Mouse (Mus musculus) myocyte (in vitro differentiated cells): ENCODE measurements around the gene Gm42906. TPM values are rescaled to one million over a fixed set of nuclear protein-coding genes. Genes with fewer than 3 reads are reported as not detected.
A peak's percentile ranks its signal among the peaks of the same experiment; 100 is the strongest.

ENCODE experiments used
- H3K27me3 ChIP-seq: one replicate; pipeline ENCODE4 v1.6.1; 2011; ENCODE audit not compliant: control insufficient read depth, insufficient read depth, insufficient read length
- H3K36me3 ChIP-seq: one replicate; pipeline ENCODE4 v1.6.1; 2011; ENCODE audit not compliant: control insufficient read depth, insufficient read depth
- H3K4me2 ChIP-seq: one replicate; pipeline ENCODE4 v1.6.1; 2011; ENCODE audit warnings: low read depth, control low read depth
- H3K4me3 ChIP-seq: one replicate; pipeline ENCODE4 v1.5.1; 2011; ENCODE audit warnings: mild to moderate bottlenecking, control low read depth, moderate library complexity
- H3K79me2 ChIP-seq: one replicate; pipeline ENCODE4 v1.6.1; 2011; ENCODE audit not compliant: control insufficient read depth, insufficient read depth
- H3ac ChIP-seq: one replicate; pipeline ENCODE4 v1.6.1; 2011; ENCODE audit not compliant: control insufficient read depth, insufficient read length
- CEBPB ChIP-seq: IDR thresholded peaks from 2 replicates; pipeline ENCODE4 v1.6.1; 2011; ENCODE audit warnings: mild to moderate bottlenecking, moderate library complexity; ENCODE audit not compliant: poor library complexity, insufficient read depth, severe bottlenecking
- E2F4 ChIP-seq: IDR thresholded peaks from one replicate; pipeline ENCODE4 v1.6.1; 2011; ENCODE audit warnings: mild to moderate bottlenecking, control low read depth, moderate library complexity; ENCODE audit not compliant: insufficient read depth
- MAX ChIP-seq: IDR thresholded peaks from one replicate; pipeline ENCODE4 v1.6.1; 2011; ENCODE audit warnings: low read depth, mild to moderate bottlenecking, control low read depth
- MYOD1 ChIP-seq, 3 experiments: IDR thresholded peaks; one replicate each; pipeline ENCODE4 v1.6.1; 2011; ENCODE audit warnings: control low read depth in 2 of 3, low read depth in 2 of 3, mild to moderate bottlenecking in 2 of 3, moderate library complexity in 1 of 3; ENCODE audit not compliant: insufficient read length in 2 of 3, control insufficient read depth in 1 of 3
- MYOG ChIP-seq, 3 experiments: IDR thresholded peaks; one replicate each; pipeline ENCODE4 v1.6.1; 2011; ENCODE audit warnings: control low read depth in 2 of 3, low read depth in 2 of 3, mild to moderate bottlenecking in 2 of 3; ENCODE audit not compliant: insufficient read length in 2 of 3, control insufficient read depth in 1 of 3, insufficient read depth in 1 of 3
- POLR2A ChIP-seq: IDR thresholded peaks from one replicate; pipeline ENCODE4 v1.6.1; 2011; ENCODE audit warnings: low read depth, mild to moderate bottlenecking, control low read depth, moderate library complexity; ENCODE audit not compliant: insufficient read length
- POLR2AphosphoS2 ChIP-seq: IDR thresholded peaks from one replicate; pipeline ENCODE4 v1.6.1; 2011; ENCODE audit warnings: low read depth, control low read depth; ENCODE audit not compliant: insufficient read length
- REST ChIP-seq: IDR thresholded peaks from one replicate; pipeline ENCODE4 v1.6.1; 2011; ENCODE audit warnings: mild to moderate bottlenecking, control low read depth, moderate library complexity; ENCODE audit not compliant: insufficient read depth, insufficient read length
- SRF ChIP-seq: IDR thresholded peaks from one replicate; pipeline ENCODE4 v1.6.1; 2011; ENCODE audit warnings: low read depth; ENCODE audit not compliant: control insufficient read depth, insufficient read length
- TCF12 ChIP-seq: IDR thresholded peaks from one replicate; pipeline ENCODE4 v1.6.1; 2011; ENCODE audit warnings: mild to moderate bottlenecking, control low read depth; ENCODE audit not compliant: poor library complexity, insufficient read depth, severe bottlenecking
- TCF3 ChIP-seq: IDR thresholded peaks from one replicate; pipeline ENCODE4 v1.6.1; 2011; ENCODE audit warnings: low read depth, control low read depth; ENCODE audit not compliant: insufficient read length
- USF1 ChIP-seq: IDR thresholded peaks from one replicate; pipeline ENCODE4 v1.6.1; 2011; ENCODE audit warnings: low read depth, mild to moderate bottlenecking, control low read depth, moderate library complexity
- polyA plus RNA-seq: library from polyadenylated mRNA; unstranded; fragments of >200 nt; fragmentation: generic; extraction: Trizol; gene quantifications from one replicate; pipeline ENCODE4 v1.2.1, GENCODE M21; 2012; ENCODE audit warnings: missing spikeins

Gene Gm42906
- polyA plus RNA-seq, 1 experiment = not detected

DNA sequence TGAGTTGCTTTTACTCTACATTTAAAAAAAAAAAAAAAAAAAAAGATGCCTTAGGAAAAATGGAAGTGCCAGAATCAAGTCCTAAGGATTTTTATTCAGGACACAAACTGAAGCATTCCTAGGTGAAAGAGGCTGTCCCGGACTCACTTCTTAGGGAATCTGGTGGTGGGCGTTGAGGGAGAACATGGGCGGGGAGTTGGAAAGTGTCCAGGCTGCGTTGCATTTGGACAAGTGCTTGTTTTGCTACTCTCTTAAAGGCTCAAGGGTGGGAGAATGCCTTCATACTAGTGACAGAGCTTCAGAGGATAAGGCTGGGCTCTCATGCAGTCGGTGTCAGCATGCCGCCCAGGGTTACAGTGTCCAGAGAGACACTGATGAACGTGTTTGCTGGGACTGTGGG, 6.1 kb downstream of the Gm42906 start:
- TF ChIP-seq TCF3 = no peak
- no peak for TF ChIP-seq E2F4
- no peak for TF ChIP-seq MYOD1 (IDR thresholded peaks at IDR 0.05; ENCODE audit: control insufficient read depth in 1 of 3, insufficient read length in 2 of 3, low read depth in 2 of 3)
- TF ChIP-seq MAX = no peak
- TF ChIP-seq MYOG (IDR thresholded peaks at IDR 0.05; ENCODE audit: control insufficient read depth in 1 of 3, insufficient read depth in 1 of 3, insufficient read length in 2 of 3, low read depth in 2 of 3) = no peak
- no peak for TF ChIP-seq CEBPB
- TF ChIP-seq REST = no peak
- TF ChIP-seq TCF12 = no peak
- no peak for TF ChIP-seq POLR2AphosphoS2
- TF ChIP-seq USF1 = no peak
- no peak for TF ChIP-seq POLR2A
- TF ChIP-seq SRF = no peak
- no peak overlapping the region for H3K4me3 ChIP-seq
- no peaks in the 10 kb centered on the region for H3K79me2 ChIP-seq
- no peaks in the 10 kb centered on the region for H3K27me3 ChIP-seq
- H3ac ChIP-seq = no peak overlapping the region
- H3K4me2 ChIP-seq = no peak overlapping the region
- no peaks in the 10 kb centered on the region for H3K36me3 ChIP-seq

DNA sequence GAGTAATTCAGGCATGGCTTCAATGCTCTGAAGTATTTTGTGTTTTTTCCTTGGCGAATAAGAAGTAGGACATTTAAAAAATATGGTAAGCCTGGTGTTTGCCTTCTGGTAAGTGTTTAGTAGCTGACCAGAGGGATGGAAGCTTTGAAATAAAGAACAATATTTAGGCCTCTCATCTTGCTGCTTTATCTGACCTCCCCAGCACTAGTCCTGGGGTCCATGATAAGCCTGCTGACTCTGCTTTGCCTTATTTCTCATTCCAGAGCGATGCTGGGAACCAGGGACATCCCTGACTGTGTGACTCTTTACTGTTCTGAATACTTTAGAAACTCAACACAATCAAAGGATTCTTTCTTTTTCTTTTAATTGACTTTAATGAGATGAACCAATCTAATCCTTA, 9.4 kb downstream of the Gm42906 start:
- no peaks in the 10 kb centered on the region for H3K36me3 ChIP-seq
- no peaks in the 10 kb centered on the region for H3K79me2 ChIP-seq
- H3ac ChIP-seq = no peak overlapping the region
- no peak overlapping the region for H3K4me3 ChIP-seq
- TF ChIP-seq POLR2AphosphoS2 (no peak), POLR2A (no peak), E2F4 (no peak), MAX (no peak), SRF (no peak), CEBPB (no peak), USF1 (no peak)
- H3K27me3 ChIP-seq = no peaks in the 10 kb centered on the region
- no peak overlapping the region for H3K4me2 ChIP-seq

DNA sequence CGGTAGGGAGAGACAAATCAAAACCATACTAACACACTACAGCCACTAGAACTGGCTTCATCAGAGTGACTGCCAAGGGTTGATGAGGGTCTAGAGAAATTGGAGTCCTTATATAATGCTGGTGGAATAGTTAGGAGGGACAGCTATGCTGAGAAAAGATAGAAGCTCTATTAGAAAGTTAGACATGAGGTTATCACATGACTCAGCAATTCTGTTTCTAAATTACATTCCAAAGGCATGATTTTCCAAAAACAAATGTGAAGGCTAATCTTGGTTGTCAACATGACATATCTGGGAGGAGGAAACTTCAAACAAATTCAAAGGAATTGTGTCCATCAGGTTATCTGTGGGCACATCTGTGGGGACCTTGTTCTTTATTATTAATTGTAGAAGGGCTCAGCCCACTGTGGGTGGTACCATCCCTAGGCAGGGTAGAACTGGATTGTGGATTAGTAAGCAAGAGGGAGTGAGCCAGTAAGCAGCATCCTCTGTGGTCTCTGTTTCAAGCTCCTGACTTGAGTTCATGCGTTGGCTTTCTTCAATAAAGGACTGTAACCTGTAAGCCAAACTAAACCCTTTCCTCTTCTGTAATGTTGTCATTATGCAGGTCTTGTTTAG, 10.4 kb downstream of the Gm42906 start:
- Histone ChIP-seq H3K27me3 (no peaks in the 10 kb centered on the region), H3ac (no peak overlapping the region)

DNA sequence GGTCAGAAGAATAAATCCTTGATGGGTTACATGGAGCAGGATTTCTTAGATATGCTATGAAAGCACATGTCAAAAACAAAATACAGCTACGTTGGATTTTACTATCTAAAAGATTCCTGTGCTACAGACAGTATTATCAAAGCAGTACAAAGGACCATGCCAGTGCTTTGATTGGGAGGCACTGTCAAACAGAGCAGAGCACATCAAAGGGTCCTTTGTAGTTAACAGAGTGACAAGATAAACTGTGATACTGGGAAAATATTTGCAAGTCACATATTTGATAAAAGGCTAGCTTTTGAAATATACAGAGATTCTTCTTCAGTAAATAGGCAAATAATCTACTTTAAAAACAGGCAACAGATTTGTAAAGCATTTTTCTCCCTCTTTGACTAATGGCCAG, 11.0 kb downstream of the Gm42906 start:
- no peaks in the 10 kb centered on the region for H3K79me2 ChIP-seq
- H3K4me3 ChIP-seq = no peak overlapping the region
- TF ChIP-seq USF1 (no peak), MYOG (IDR thresholded peaks at IDR 0.05; ENCODE audit: control insufficient read depth in 1 of 3, insufficient read depth in 1 of 3, insufficient read length in 2 of 3, low read depth in 2 of 3) (no peak), MAX (no peak), SRF (no peak), POLR2AphosphoS2 (no peak), POLR2A (no peak), CEBPB (no peak), MYOD1 (IDR thresholded peaks at IDR 0.05; ENCODE audit: control insufficient read depth in 1 of 3, insufficient read length in 2 of 3, low read depth in 2 of 3) (no peak), E2F4 (no peak), TCF3 (no peak), REST (no peak), TCF12 (no peak)
- no peak overlapping the region for H3ac ChIP-seq
- no peaks in the 10 kb centered on the region for H3K27me3 ChIP-seq
- H3K4me2 ChIP-seq = no peak overlapping the region
- no peaks in the 10 kb centered on the region for H3K36me3 ChIP-seq

More for the DNA sequence above, 10.4 kb downstream of the Gm42906 start:
- H3K4me3 ChIP-seq = no peak overlapping the region
- no peaks in the 10 kb centered on the region for H3K36me3 ChIP-seq
- TF ChIP-seq POLR2AphosphoS2 (no peak), SRF (no peak), MYOD1 (IDR thresholded peaks at IDR 0.05; ENCODE audit: control insufficient read depth in 1 of 3, insufficient read length in 2 of 3, low read depth in 2 of 3) (no peak), TCF3 (no peak), MAX (no peak), TCF12 (no peak), USF1 (no peak), MYOG (IDR thresholded peaks at IDR 0.05; ENCODE audit: control insufficient read depth in 1 of 3, insufficient read depth in 1 of 3, insufficient read length in 2 of 3, low read depth in 2 of 3) (no peak), REST (no peak), E2F4 (no peak), POLR2A (no peak), CEBPB (no peak)
- H3K79me2 ChIP-seq = no peaks in the 10 kb centered on the region
- H3K4me2 ChIP-seq = no peak overlapping the region

DNA sequence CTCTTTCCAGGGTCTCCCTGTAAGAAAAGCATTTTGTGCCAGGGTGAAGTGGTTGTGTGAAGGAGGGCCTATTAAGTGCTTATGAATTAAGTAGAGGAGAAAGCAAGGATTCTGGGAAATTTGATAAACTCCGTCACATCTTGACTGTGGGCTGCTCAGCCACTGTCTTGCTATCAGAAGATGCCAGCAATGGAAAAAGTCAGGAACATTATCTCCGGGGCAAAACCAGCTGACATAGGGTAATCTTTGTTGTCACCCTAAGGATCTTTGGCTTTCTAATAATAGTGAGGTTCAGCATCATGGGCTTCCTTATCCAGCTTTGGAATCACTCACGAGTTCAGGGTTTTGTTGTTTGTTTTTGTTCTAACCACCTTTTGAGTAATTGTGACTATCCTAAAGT, 14.3 kb downstream of the Gm42906 start:
- TF ChIP-seq CEBPB (no peak), USF1 (no peak), REST (no peak), MYOG (IDR thresholded peaks at IDR 0.05; ENCODE audit: control insufficient read depth in 1 of 3, insufficient read depth in 1 of 3, insufficient read length in 2 of 3, low read depth in 2 of 3) (no peak), SRF (no peak), POLR2AphosphoS2 (no peak), POLR2A (no peak), MAX (no peak), MYOD1 (IDR thresholded peaks at IDR 0.05; ENCODE audit: control insufficient read depth in 1 of 3, insufficient read length in 2 of 3, low read depth in 2 of 3) (no peak), TCF12 (no peak), TCF3 (no peak), E2F4 (no peak)
- Histone ChIP-seq H3K4me2 (peak overlapping the region; percentile 69), H3K36me3 (no peaks in the 10 kb centered on the region), H3K4me3 (no peak overlapping the region), H3ac (no peak overlapping the region), H3K79me2 (no peaks in the 10 kb centered on the region), H3K27me3 (no peaks in the 10 kb centered on the region)
